Mouse (Mus musculus): ENCODE results near the gene Mast4. TPM values are rescaled to one million over a fixed set of nuclear protein-coding genes. Genes with fewer than 3 reads are reported as not detected.
A peak's percentile ranks its signal among the peaks of the same experiment; 100 is the strongest.

Mast4 gene
- polyA plus RNA-seq, 1 experiment from 2014 or later = 45.4 TPM

DNA sequence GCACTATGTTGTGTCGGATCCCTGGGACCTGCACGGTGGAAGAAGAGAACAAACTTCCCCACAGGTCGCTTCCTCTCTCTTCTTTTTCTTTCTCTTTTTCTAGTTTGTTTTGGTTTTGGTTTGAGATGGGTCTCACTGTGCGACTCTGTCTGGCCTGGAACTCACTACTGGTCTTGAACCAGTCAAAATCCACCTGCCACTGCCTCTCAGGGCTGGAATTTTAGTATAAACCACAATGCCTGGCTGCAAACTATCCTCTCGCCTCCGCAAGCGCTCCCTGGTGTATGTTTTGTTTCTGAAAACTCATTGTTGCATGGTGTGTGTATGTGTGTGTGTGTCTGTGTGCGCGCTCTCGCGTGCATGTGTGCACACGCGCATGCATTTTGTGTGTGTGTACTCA is 446.8 kb downstream of the Mast4 start:
- Histone ChIP-seq H3K36me3 (ENCODE audit: control insufficient read depth, insufficient read depth, low read length) (no peaks in the 10 kb centered on the region), H3K4me2 (no peak overlapping the region), H3K9me3 (replicated peaks; ENCODE audit: control insufficient read depth, low read length) (no peaks in the 10 kb centered on the region), H3K4me3 (ENCODE audit: low read depth, low read length) (no peak overlapping the region), H3K4me1 (ENCODE audit: control insufficient read depth, insufficient read depth, low read length) (no peaks in the 10 kb centered on the region), H3K27ac (ENCODE audit: low read depth, low read length) (no peak overlapping the region), H3K27me3 (ENCODE audit: control insufficient read depth, insufficient read depth, low read length) (no peaks in the 10 kb centered on the region), H3K9ac (ENCODE audit: low read depth, low read length) (no peak overlapping the region)
- 96% methylated on average over 13 of the region's 13 CpGs for WGBS (ENCODE audit: insufficient replicate concordance)
- no peak for ATAC-seq (replicated peaks; ENCODE audit: insufficient number of reproducible peaks, low FRiP score, low TSS enrichment)

DNA sequence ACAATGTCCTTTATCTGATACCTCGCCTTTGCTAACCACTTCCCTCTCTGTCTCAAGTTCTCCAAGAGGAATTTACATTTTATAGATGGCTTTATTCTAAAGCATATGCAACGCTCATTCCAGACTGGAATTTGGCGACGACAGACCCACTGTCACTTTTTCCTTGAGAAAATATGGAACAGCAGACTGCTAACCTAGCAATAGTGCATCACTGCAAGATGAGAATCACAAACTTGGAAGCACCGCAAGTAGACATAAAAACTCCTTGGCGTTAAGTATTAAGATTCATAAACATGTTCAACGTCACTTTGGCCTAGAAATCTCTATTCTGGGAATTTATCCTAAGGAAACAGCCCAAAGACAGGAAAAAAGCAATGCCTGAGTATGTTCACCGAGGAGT is 447.5 kb downstream of the Mast4 start:
- no peak overlapping the region for H3K27ac ChIP-seq (ENCODE audit: low read depth, low read length)
- H3K4me3 ChIP-seq (ENCODE audit: low read depth, low read length) = no peak overlapping the region
- 82% methylated on average over 8 of the region's 8 CpGs for WGBS (ENCODE audit: insufficient replicate concordance)
- no peak overlapping the region for H3K9ac ChIP-seq (ENCODE audit: low read depth, low read length)
- H3K36me3 ChIP-seq (ENCODE audit: control insufficient read depth, insufficient read depth, low read length) = no peaks in the 10 kb centered on the region
- no peaks in the 10 kb centered on the region for H3K4me1 ChIP-seq (ENCODE audit: control insufficient read depth, insufficient read depth, low read length)
- H3K9me3 ChIP-seq (replicated peaks; ENCODE audit: control insufficient read depth, low read length) = no peaks in the 10 kb centered on the region
- no peaks in the 10 kb centered on the region for H3K27me3 ChIP-seq (ENCODE audit: control insufficient read depth, insufficient read depth, low read length)
- ATAC-seq (replicated peaks; ENCODE audit: insufficient number of reproducible peaks, low FRiP score, low TSS enrichment) = no peak
- no peak overlapping the region for H3K4me2 ChIP-seq

GRCm38 (mm10) chr13:102886147-102886546 is 448.1 kb downstream of the Mast4 start:
- no peaks in the 10 kb centered on the region for H3K27me3 ChIP-seq (ENCODE audit: control insufficient read depth, insufficient read depth, low read length)
- no peak for ATAC-seq (replicated peaks; ENCODE audit: insufficient number of reproducible peaks, low FRiP score, low TSS enrichment)
- no peaks in the 10 kb centered on the region for H3K9me3 ChIP-seq (replicated peaks; ENCODE audit: control insufficient read depth, low read length)
- H3K4me2 ChIP-seq = no peak overlapping the region
- H3K36me3 ChIP-seq (ENCODE audit: control insufficient read depth, insufficient read depth, low read length) = no peaks in the 10 kb centered on the region
- no peak overlapping the region for H3K9ac ChIP-seq (ENCODE audit: low read depth, low read length)
- H3K4me3 ChIP-seq (ENCODE audit: low read depth, low read length) = no peak overlapping the region
- no peaks in the 10 kb centered on the region for H3K4me1 ChIP-seq (ENCODE audit: control insufficient read depth, insufficient read depth, low read length)
- WGBS (ENCODE audit: insufficient replicate concordance) = 84% methylated on average over 4 of the region's 4 CpGs
- H3K27ac ChIP-seq (ENCODE audit: low read depth, low read length) = no peak overlapping the region

GRCm38 (mm10) chr13:102880381-102881076 is 453.8 kb downstream of the Mast4 start:
- no peak for ATAC-seq (replicated peaks; ENCODE audit: insufficient number of reproducible peaks, low FRiP score, low TSS enrichment)
- H3K27ac ChIP-seq (ENCODE audit: low read depth, low read length) = no peak overlapping the region
- 88% methylated on average over 7 of the region's 7 CpGs for WGBS (ENCODE audit: insufficient replicate concordance)
- peaks cover 17% of the 10 kb centered on the region for H3K4me1 ChIP-seq (ENCODE audit: control insufficient read depth, insufficient read depth, low read length)
- H3K27me3 ChIP-seq (ENCODE audit: control insufficient read depth, insufficient read depth, low read length) = no peaks in the 10 kb centered on the region
- H3K36me3 ChIP-seq (ENCODE audit: control insufficient read depth, insufficient read depth, low read length) = no peaks in the 10 kb centered on the region; the same call in 1 of the 2 replicates
- H3K9ac ChIP-seq (ENCODE audit: low read depth, low read length) = no peak overlapping the region
- no peak overlapping the region for H3K4me2 ChIP-seq
- no peaks in the 10 kb centered on the region for H3K9me3 ChIP-seq (replicated peaks; ENCODE audit: control insufficient read depth, low read length)
- no peak overlapping the region for H3K4me3 ChIP-seq (ENCODE audit: low read depth, low read length)

DNA sequence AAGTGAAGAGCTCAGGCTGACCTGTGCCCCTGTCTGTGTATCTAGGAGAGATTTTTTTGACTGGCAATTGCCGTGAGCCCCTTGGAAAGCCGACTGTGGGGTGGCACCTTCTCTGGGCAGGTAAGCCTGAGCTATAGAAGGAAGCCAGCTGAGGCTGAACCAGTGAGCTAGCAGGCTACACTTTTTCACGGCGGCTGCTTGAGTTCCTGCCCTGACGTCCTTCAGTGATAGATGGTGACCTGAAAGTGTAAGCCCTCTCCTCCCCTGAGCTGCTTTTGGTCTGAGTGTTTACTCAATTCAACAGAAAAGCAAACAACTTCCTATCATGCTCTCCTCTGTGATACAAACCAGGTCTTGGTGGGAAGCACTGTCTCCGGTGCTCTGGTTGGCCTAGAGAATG is 455.7 kb downstream of the Mast4 start:
- H3K4me3 ChIP-seq (ENCODE audit: low read depth, low read length) = no peak overlapping the region
- 0 out of 2 replicates have a peak overlapping the region, but pooled peaks have one; percentile 3 for H3K27ac ChIP-seq (ENCODE audit: low read depth, low read length)
- no peaks in the 10 kb centered on the region; the same call in 1 of the 2 replicates for H3K36me3 ChIP-seq (ENCODE audit: control insufficient read depth, insufficient read depth, low read length)
- 32% methylated on average over 6 of the region's 6 CpGs for WGBS (ENCODE audit: insufficient replicate concordance)
- ATAC-seq (replicated peaks; ENCODE audit: insufficient number of reproducible peaks, low FRiP score, low TSS enrichment) = no peak
- no peaks in the 10 kb centered on the region for H3K9me3 ChIP-seq (replicated peaks; ENCODE audit: control insufficient read depth, low read length)
- H3K27me3 ChIP-seq (ENCODE audit: control insufficient read depth, insufficient read depth, low read length) = no peaks in the 10 kb centered on the region
- peaks cover 31% of the 10 kb centered on the region for H3K4me1 ChIP-seq (ENCODE audit: control insufficient read depth, insufficient read depth, low read length)
- H3K4me2 ChIP-seq = no peak overlapping the region
- H3K9ac ChIP-seq (ENCODE audit: low read depth, low read length) = no peak overlapping the region

DNA sequence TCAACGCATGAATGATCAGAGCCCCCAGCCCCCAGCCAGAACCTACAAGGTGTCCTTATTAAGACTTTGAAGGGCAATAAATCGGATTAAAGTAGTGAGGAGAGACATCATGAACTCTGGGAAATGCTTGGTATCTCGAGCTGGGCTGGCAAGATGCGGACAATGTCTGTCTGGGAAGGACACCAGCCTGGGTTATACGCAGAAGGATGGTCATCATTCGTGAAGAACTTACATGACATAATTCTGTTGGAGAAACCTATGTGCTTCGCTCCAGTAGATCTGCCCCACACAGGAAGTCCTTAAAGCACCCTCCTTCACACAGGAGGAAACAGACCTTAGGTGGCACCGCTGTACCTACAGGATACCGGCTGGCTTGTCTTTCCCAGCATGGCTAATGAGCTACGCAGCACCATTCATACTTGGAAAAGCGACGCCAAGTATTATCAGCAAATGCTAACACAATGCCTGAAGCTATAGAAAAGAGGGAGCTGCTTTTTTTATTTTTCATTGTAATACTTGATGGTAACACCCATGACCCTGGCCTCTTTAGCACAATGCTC is 456.5 kb downstream of the Mast4 start:
- Histone ChIP-seq H3K4me3 (ENCODE audit: low read depth, low read length) (no peak overlapping the region), H3K9ac (ENCODE audit: low read depth, low read length) (no peak overlapping the region), H3K4me1 (ENCODE audit: control insufficient read depth, insufficient read depth, low read length) (peaks cover 31% of the 10 kb centered on the region), H3K36me3 (ENCODE audit: control insufficient read depth, insufficient read depth, low read length) (no peaks in the 10 kb centered on the region; the same call in 1 of the 2 replicates), H3K27me3 (ENCODE audit: control insufficient read depth, insufficient read depth, low read length) (no peaks in the 10 kb centered on the region), H3K9me3 (replicated peaks; ENCODE audit: control insufficient read depth, low read length) (no peaks in the 10 kb centered on the region), H3K4me2 (no peak overlapping the region), H3K27ac (ENCODE audit: low read depth, low read length) (no peak overlapping the region)
- WGBS (ENCODE audit: insufficient replicate concordance) = 77% methylated on average over 12 of the region's 12 CpGs
- no peak for ATAC-seq (replicated peaks; ENCODE audit: insufficient number of reproducible peaks, low FRiP score, low TSS enrichment)

DNA sequence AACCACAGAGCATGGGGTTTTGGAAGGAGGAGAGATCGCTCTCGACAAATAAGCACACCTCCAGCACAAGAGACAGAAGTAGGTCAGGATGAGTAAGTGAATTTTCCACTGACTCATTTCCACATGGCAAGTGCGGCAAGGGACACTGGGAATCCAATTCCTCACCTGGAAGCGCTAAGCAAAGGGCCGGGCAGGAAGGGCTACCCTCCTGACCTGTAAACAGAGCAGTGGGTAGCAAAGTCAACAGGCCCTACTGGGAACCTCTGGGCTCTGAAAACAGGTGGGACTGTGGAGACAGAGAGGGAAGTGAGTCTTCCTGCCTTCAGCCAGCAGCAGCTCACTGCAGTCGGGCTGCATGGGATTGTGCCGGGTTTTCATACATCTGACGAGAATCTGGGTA is 457.1 kb downstream of the Mast4 start:
- peaks cover 35% of the 10 kb centered on the region for H3K4me1 ChIP-seq (ENCODE audit: control insufficient read depth, insufficient read depth, low read length)
- no peaks in the 10 kb centered on the region; the same call in 1 of the 2 replicates for H3K36me3 ChIP-seq (ENCODE audit: control insufficient read depth, insufficient read depth, low read length)
- no peak overlapping the region for H3K27ac ChIP-seq (ENCODE audit: low read depth, low read length)
- WGBS (ENCODE audit: insufficient replicate concordance) = 73% methylated on average over 8 of the region's 8 CpGs
- H3K4me3 ChIP-seq (ENCODE audit: low read depth, low read length) = no peak overlapping the region
- no peak for ATAC-seq (replicated peaks; ENCODE audit: insufficient number of reproducible peaks, low FRiP score, low TSS enrichment)
- H3K4me2 ChIP-seq = no peak overlapping the region
- no peak overlapping the region for H3K9ac ChIP-seq (ENCODE audit: low read depth, low read length)
- no peaks in the 10 kb centered on the region for H3K27me3 ChIP-seq (ENCODE audit: control insufficient read depth, insufficient read depth, low read length)
- H3K9me3 ChIP-seq (replicated peaks; ENCODE audit: control insufficient read depth, low read length) = no peaks in the 10 kb centered on the region

GRCm38 (mm10) chr13:102875520-102875919 is 458.8 kb downstream of the Mast4 start:
- Histone ChIP-seq H3K9me3 (replicated peaks; ENCODE audit: control insufficient read depth, low read length) (no peaks in the 10 kb centered on the region), H3K27ac (ENCODE audit: low read depth, low read length) (no peak overlapping the region), H3K9ac (ENCODE audit: low read depth, low read length) (no peak overlapping the region), H3K4me3 (ENCODE audit: low read depth, low read length) (no peak overlapping the region), H3K36me3 (ENCODE audit: control insufficient read depth, insufficient read depth, low read length) (no peaks in the 10 kb centered on the region; the same call in 1 of the 2 replicates), H3K4me2 (no peak overlapping the region), H3K4me1 (ENCODE audit: control insufficient read depth, insufficient read depth, low read length) (peaks cover 38% of the 10 kb centered on the region), H3K27me3 (ENCODE audit: control insufficient read depth, insufficient read depth, low read length) (no peaks in the 10 kb centered on the region)
- no peak for ATAC-seq (replicated peaks; ENCODE audit: insufficient number of reproducible peaks, low FRiP score, low TSS enrichment)
- WGBS (ENCODE audit: insufficient replicate concordance) = 67% methylated on average over 8 of the region's 8 CpGs

- Histone ChIP-seq H3K4me3 (ENCODE audit: low read depth, low read length) (no peak overlapping the region), H3K9ac (ENCODE audit: low read depth, low read length) (no peak overlapping the region), H3K4me2 (no peak overlapping the region), H3K4me1 (ENCODE audit: control insufficient read depth, insufficient read depth, low read length) (peaks cover 41% of the 10 kb centered on the region), H3K36me3 (ENCODE audit: control insufficient read depth, insufficient read depth, low read length) (no peaks in the 10 kb centered on the region; the same call in 1 of the 2 replicates), H3K9me3 (replicated peaks; ENCODE audit: control insufficient read depth, low read length) (no peaks in the 10 kb centered on the region), H3K27ac (ENCODE audit: low read depth, low read length) (no peak overlapping the region), H3K27me3 (ENCODE audit: control insufficient read depth, insufficient read depth, low read length) (no peaks in the 10 kb centered on the region)
- no peak for ATAC-seq (replicated peaks; ENCODE audit: insufficient number of reproducible peaks, low FRiP score, low TSS enrichment)
- WGBS (ENCODE audit: insufficient replicate concordance) = 45% methylated on average over 3 of the region's 3 CpGs
Observed at GRCm38 (mm10) chr13:102875144-102875476, 459.2 kb downstream of the Mast4 start.
